Mouse (Mus musculus) kidney, embryonic 15.5 days (tissue): Measurements from ENCODE around the gene Relt. TPM values are rescaled to one million over a fixed set of nuclear protein-coding genes. Genes with fewer than 3 reads are reported as not detected.

Source experiments
- ATAC-seq: fragments of 200-750 bp; cut with Nextera tagmentation; replicated peaks from 2 replicates; pipeline ENCODE4 v1.8.0; 2017; ENCODE audit warnings: moderate TSS enrichment; ENCODE audit not compliant: low FRiP score
- H3K27ac ChIP-seq: fragments of 300-500 bp; sonication (generic); 2 replicates; pipeline ENCODE4 v1.5.1; 2015; ENCODE audit warnings: mild to moderate bottlenecking, inconsistent platforms
- H3K27me3 ChIP-seq: fragments of 300-500 bp; sonication (generic); 2 replicates; pipeline ENCODE4 v1.6.1; 2015; ENCODE audit warnings: inconsistent platforms
- H3K36me3 ChIP-seq: fragments of 300-500 bp; sonication (generic); 2 replicates; pipeline ENCODE4 v1.6.1; 2015; ENCODE audit warnings: inconsistent platforms
- H3K4me1 ChIP-seq: fragments of 300-500 bp; sonication (generic); 2 replicates; pipeline ENCODE4 v1.6.1; 2015; ENCODE audit warnings: inconsistent platforms
- H3K4me2 ChIP-seq: fragments of 300-500 bp; sonication (generic); 2 replicates; pipeline ENCODE4 v1.6.1; 2015; ENCODE audit warnings: moderate library complexity, mild to moderate bottlenecking, inconsistent platforms
- H3K4me3 ChIP-seq: fragments of 300-500 bp; sonication (generic); replicated peaks from 2 replicates; pipeline ENCODE4 v1.5.1; 2015; ENCODE audit warnings: mild to moderate bottlenecking, inconsistent platforms
- H3K9ac ChIP-seq: fragments of 300-500 bp; sonication (generic); 2 replicates; pipeline ENCODE4 v1.6.1; 2015; ENCODE audit warnings: mild to moderate bottlenecking, inconsistent platforms
- H3K9me3 ChIP-seq: fragments of 300-500 bp; sonication (generic); replicated peaks from 2 replicates; pipeline ENCODE4 v1.6.1; 2016; ENCODE audit warnings: inconsistent platforms
- WGBS: fragments of 180-500 bp; shearing (Covaris S2); methylation state at CpG from one replicate; pipeline ENCODE4 v1.1.7; 2015; ENCODE audit warnings: mixed read lengths; 5-methylcytosine and 5-hydroxymethylcytosine counted together
- polyA plus RNA-seq: library from polyadenylated mRNA; unstranded; fragments of >200 nt; fragmentation: Nextera tagmentation; extraction: Ambion mirVana; gene quantifications from 2 replicates; pipeline ENCODE4 v1.2.1, GENCODE M21; 2015

Relt gene
- 3.8 and 4.9 TPM in 2 replicates for polyA plus RNA-seq

DNA sequence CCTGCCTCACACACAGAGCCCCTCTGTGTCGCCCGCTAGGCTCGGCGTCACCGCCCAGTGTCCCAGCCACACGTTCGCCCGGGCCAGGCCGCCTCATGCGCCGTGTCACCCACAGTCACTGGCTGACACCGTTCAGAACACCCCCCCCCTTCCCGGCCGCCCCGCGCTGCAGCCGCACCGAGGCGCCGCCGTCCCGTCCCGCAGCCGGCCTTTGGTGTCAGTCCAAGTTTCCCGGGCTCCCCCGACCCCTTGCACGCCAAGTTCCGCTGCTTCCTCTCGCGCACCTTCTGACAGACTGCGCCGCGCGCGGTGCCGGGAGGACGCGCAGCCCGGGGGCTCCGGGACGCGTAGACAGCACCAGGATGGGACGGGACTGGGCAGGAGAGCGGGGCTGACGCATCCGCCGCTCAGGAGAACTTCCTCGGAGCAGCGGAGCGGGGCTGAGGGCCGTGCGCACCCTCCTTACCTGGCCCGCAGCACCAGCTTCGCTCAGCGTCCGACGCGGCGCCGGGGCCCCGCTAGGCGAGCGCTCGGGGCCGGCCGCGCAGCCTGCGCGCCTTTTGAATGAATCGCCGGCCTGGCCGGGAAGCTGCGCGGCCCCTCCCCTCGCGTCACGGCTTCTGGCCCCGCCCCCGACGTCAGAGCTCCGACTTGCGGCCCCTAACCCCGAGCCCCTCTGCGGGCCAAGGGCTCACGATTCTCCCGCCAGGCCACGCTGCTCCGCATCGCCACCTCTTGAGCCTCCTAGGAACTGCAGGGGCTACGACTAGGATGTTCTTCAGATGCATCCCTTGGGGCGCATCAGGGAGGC lies at the start of gene Relt:
Gene Relt (minus strand): TSS at position 619 of the 811 bp plus-strand sequence.
- H3K9ac ChIP-seq, result peak within 1 kb of the TSS; percentile 81
- H3K4me1 ChIP-seq, result peaks cover 15% of the 10 kb centered on the region
- WGBS, result under 1% methylated on average over 91 of the region's 91 CpGs
- no peaks in the 10 kb centered on the region for H3K27me3 ChIP-seq
- H3K9me3 ChIP-seq, result no peaks in the 10 kb centered on the region
- peak within 1 kb of the TSS; percentile 85 for H3K4me3 ChIP-seq
- H3K36me3 ChIP-seq, result no peaks in the 10 kb centered on the region
- peak within 1 kb of the TSS; percentile 97 for H3K4me2 ChIP-seq
- H3K27ac ChIP-seq, result peak within 1 kb of the TSS; percentile 80
- ATAC-seq, result peak; percentile 92

DNA sequence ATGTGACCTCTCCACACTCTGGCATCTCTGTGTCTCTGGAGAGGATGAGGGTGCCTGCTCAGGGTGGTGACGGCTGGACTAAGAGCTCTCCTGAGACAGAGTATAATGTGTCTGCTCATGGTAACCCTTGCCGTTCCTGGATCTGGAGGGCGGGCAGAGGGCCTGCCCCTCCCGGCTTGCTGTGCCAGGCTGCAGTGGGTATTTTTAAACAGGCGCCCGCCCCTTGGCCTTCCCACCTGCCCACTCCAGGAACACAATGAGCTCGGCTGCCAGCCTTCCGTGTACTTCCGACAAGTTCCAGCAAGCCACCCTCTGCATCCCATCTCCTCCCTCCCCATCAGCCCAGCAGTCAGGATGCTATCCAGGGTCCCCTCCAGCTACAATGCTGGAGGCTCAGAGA lies 48.5 kb upstream of the Relt start:
- Histone ChIP-seq H3K9ac (peak overlapping the region; percentile 14; the same call in 1 of the 2 replicates), H3K4me2 (peak overlapping the region; percentile 26), H3K27me3 (no peaks in the 10 kb centered on the region), H3K4me3 (no peak overlapping the region), H3K36me3 (peaks cover 40% of the 10 kb centered on the region), H3K4me1 (peaks cover 96% of the 10 kb centered on the region), H3K27ac (peak overlapping the region; percentile 88), H3K9me3 (no peaks in the 10 kb centered on the region)
- WGBS, result 33% methylated on average over 9 of the region's 9 CpGs
- ATAC-seq, result peak; percentile 23; the same call in 1 of the 2 replicates

DNA sequence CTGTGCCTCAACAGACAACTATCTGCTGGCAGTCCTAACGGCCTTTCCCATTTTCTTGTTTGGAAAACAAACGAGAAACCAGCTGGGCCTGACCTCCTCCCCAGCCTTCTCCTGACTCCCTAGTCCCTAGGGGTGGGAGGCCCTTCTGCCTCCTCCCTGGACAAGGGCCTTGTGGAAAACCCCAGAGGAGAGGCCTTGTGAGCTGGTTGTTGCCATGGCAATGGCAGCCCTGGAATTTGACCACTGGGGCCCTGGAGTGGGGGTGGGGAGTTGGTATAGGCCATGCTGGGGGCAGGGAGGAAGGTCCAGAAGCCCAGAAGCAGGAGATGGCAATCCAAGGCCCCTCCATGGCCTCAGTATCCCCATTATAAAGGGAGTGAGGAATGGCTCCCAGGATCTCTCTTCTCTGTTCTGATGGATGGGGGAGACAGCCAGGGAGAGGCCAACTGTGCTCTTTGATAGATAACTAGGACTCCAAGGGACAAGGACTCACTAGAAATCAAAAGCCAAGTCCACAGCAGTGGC lies 48.1 kb upstream of the Relt start:
- Histone ChIP-seq H3K27ac (peak overlapping the region; percentile 88), H3K9me3 (no peaks in the 10 kb centered on the region), H3K27me3 (no peaks in the 10 kb centered on the region), H3K36me3 (peaks cover 36% of the 10 kb centered on the region), H3K4me1 (peaks cover 95% of the 10 kb centered on the region), H3K4me2 (peak overlapping the region; percentile 26), H3K9ac (peak overlapping the region; percentile 14; the same call in 1 of the 2 replicates), H3K4me3 (no peak overlapping the region)
- ATAC-seq, result peak; percentile 67
- 0% methylated on average over 2 of the region's 2 CpGs for WGBS

DNA sequence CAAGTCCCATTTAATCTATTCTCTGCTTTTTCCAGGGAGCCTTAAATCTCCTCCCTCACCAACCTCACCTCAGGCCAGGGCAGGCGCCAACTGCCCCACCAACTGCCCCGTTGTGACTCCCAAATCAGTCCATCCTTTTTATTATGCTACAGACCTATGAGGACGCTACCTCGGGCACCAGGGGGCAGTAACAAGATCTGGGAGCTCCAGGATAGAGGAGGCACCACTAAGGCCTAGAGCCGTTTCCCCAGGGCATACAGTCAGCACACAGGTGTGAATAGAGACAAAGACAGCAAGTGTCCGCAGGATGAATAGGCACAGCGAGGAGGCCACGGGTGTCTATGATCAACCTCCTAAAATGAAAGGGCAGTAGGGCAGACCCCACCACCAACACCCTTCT lies 45.3 kb upstream of the Relt start:
- Histone ChIP-seq H3K27ac (peak overlapping the region; percentile 87), H3K4me2 (0 out of 2 replicates have a peak overlapping the region, but pooled peaks have one; percentile 29), H3K4me1 (peaks cover 84% of the 10 kb centered on the region), H3K9me3 (no peaks in the 10 kb centered on the region), H3K27me3 (no peaks in the 10 kb centered on the region), H3K36me3 (peaks cover 33% of the 10 kb centered on the region), H3K9ac (no peak overlapping the region), H3K4me3 (no peak overlapping the region)
- 0 out of 2 replicates have a peak, but pooled peaks have one; percentile 13 for ATAC-seq
- WGBS, result 37% methylated on average over 8 of the region's 8 CpGs

DNA sequence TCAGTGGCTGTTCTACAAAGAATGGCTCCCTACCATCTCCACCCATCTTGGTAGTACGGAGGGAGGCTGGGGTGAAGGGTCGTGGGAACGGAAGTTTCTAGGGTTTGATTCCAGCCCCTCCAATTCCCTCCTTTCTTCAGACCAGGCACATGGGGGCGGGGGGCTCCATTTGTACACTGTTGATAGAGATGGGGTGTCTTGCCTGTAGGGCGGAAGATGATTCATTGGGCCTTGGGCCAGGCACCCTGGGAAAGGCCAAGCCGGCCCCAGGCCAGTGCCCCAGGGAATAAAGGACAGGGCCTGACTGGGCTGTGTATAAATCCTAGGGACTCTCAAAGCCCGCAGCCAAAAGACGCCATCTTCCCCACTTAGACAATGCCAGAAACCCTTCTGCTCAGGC lies 44.8 kb upstream of the Relt start:
- Histone ChIP-seq H3K9me3 (no peaks in the 10 kb centered on the region), H3K4me2 (peak overlapping the region; percentile 29), H3K36me3 (peaks cover 32% of the 10 kb centered on the region), H3K27me3 (no peaks in the 10 kb centered on the region), H3K4me3 (no peak overlapping the region), H3K4me1 (peaks cover 79% of the 10 kb centered on the region), H3K27ac (peak overlapping the region; percentile 87), H3K9ac (no peak overlapping the region)
- ATAC-seq, result 0 out of 2 replicates have a peak, but pooled peaks have one; percentile 6
- 73% methylated on average over 8 of the region's 8 CpGs for WGBS

DNA sequence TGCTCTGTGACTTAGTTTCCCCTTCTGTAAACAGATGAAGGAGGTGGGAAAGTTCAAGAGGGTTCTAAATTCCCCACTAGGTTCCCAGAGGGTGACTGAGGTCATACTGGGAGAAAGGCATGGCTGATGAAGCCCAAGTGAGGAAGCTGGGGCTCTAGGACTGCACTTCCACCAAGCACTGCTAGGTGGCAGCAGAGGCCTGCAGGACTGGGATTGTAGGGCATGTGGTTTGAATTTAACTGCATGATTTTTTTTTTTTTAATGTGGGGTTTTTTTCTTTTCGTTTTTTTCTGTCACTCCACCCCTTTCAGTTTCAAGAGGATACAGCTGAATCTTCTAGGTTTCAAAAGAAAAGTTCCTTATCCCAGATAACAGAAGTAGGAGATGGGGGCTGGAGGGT lies 44.0 kb upstream of the Relt start:
- no peaks in the 10 kb centered on the region for H3K27me3 ChIP-seq
- peaks cover 70% of the 10 kb centered on the region for H3K4me1 ChIP-seq
- H3K9me3 ChIP-seq, result no peaks in the 10 kb centered on the region
- no peak overlapping the region for H3K4me3 ChIP-seq
- peaks cover 32% of the 10 kb centered on the region for H3K36me3 ChIP-seq
- peak overlapping the region; percentile 29 for H3K4me2 ChIP-seq
- WGBS, result 0% methylated on average over 1 of the region's 1 CpGs
- peak overlapping the region; percentile 87 for H3K27ac ChIP-seq
- no peak for ATAC-seq
- no peak overlapping the region for H3K9ac ChIP-seq

DNA sequence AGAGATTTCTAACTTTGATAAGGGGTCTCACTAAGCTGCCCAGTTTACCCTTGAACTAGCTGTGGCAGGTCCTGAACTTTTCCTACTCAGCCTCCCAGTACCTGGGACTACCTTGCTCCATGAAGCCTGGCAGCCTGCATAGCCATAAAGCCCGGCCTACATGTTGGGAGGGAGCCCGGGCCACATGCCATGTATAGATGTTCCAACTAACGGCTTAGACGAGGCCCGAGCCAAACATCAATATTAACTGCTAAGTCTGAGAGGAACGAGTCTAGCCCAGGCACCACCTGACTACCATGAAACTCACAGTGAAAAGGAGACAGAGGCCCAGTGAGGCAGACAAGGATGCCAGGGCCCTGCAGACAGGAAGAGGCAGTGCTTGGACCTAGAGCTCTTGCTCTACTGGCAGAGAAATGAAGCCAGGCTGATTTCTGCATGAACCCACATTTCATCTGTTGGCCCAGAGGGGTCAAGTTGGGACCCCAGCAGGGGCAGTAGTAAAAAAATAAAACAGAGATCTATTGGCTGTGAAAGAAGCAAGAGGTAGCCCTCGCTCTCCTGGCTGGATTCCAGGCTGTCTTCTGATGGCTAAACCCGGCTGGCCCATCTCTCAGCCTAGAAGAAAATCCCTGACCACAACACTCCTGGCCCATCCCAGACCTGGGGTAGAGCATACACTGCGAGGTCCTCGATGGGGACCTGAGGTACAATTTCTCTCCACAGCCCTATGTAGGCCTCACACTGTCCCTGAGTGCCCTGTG lies 43.0 kb upstream of the Relt start:
- no peak overlapping the region for H3K27ac ChIP-seq
- no peaks in the 10 kb centered on the region for H3K9me3 ChIP-seq
- no peak overlapping the region for H3K4me3 ChIP-seq
- no peak overlapping the region for H3K4me2 ChIP-seq
- H3K27me3 ChIP-seq, result no peaks in the 10 kb centered on the region
- H3K4me1 ChIP-seq, result peaks cover 60% of the 10 kb centered on the region
- peaks cover 32% of the 10 kb centered on the region for H3K36me3 ChIP-seq
- ATAC-seq, result no peak
- H3K9ac ChIP-seq, result no peak overlapping the region
- WGBS, result 87% methylated on average over 10 of the region's 10 CpGs

DNA sequence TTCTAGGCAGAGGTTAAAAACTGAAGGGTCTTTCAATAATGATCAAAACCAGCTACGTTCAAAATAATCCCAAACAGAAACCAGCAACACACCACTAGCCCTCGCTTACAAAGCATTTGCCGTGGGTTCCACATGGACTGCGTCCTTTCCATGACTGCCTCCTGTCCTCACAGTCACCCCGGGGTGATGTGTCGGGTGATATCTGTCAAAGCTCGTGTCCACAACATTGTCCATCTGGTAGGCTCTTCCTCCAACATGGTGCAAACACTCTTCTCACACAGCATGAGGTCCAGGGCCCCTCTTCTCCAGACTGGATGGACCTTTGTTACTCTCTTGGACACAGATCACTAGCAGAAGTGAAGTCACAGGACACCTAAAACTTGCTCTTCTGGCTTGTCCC lies 41.8 kb upstream of the Relt start:
- H3K4me2 ChIP-seq, result no peak overlapping the region
- no peak overlapping the region for H3K27ac ChIP-seq
- ATAC-seq, result no peak
- H3K9ac ChIP-seq, result no peak overlapping the region
- no peaks in the 10 kb centered on the region for H3K9me3 ChIP-seq
- 75% methylated on average over 7 of the region's 7 CpGs for WGBS
- no peak overlapping the region for H3K4me3 ChIP-seq
- H3K27me3 ChIP-seq, result no peaks in the 10 kb centered on the region
- H3K36me3 ChIP-seq, result peaks cover 32% of the 10 kb centered on the region
- peaks cover 48% of the 10 kb centered on the region for H3K4me1 ChIP-seq

DNA sequence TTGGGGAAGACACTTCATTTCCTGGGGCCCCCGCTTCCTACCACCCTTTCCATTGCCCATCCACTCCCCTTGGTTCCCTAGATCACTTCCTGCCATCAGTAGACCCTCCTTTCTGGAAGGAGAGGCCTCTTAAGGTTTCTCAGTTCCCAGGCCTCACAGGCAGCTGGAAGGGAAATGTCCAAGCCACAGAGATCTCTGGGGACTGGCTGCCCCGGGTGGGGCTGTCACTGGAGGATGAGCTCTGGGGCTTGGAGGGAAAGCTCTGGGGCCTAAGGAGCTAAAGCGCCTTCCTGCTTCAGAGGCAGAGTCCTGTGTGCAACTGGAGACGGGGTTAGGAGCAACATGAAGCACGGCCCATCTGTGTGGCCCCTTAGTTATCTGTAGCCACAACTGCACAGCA lies 41.4 kb upstream of the Relt start:
- Histone ChIP-seq H3K9me3 (no peaks in the 10 kb centered on the region), H3K4me3 (no peak overlapping the region), H3K36me3 (peaks cover 27% of the 10 kb centered on the region), H3K27me3 (no peaks in the 10 kb centered on the region), H3K4me2 (no peak overlapping the region), H3K9ac (no peak overlapping the region), H3K27ac (no peak overlapping the region), H3K4me1 (peaks cover 44% of the 10 kb centered on the region)
- WGBS, result 83% methylated on average over 5 of the region's 5 CpGs
- ATAC-seq, result no peak

DNA sequence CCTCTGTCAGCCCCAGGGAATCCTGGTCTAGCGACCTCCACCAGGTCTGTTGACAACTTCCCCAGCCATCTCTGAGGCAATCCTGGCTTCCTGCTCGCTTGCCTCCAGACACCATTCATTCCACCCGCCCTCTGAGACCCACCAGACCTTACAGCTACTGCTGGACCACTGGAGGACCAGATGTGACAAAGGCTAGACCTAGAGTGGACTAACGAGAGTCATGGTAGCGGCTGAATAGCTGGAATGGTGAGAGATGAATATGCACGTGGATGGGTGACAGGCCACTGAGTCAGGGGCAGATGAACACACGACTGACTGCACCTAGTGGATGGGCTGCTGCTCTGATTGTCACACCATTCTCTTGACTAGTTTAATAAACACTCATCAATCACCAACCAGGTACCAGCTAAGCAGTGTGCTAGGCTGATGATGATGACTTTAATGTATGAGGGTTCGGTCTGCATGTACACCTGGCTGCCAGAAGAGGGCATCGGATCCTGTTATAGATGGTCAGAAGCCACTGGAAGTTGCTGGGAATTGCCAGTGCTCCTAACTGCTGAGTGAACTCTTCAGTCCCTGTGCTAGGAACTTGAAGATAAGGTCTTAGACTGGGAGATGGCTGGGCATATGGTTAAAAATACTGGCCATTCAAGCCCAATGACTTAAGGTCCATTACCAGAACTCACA lies 39.3 kb upstream of the Relt start:
- H3K4me1 ChIP-seq, result peaks cover 24% of the 10 kb centered on the region
- 80% methylated on average over 9 of the region's 9 CpGs for WGBS
- H3K4me2 ChIP-seq, result no peak overlapping the region

DNA sequence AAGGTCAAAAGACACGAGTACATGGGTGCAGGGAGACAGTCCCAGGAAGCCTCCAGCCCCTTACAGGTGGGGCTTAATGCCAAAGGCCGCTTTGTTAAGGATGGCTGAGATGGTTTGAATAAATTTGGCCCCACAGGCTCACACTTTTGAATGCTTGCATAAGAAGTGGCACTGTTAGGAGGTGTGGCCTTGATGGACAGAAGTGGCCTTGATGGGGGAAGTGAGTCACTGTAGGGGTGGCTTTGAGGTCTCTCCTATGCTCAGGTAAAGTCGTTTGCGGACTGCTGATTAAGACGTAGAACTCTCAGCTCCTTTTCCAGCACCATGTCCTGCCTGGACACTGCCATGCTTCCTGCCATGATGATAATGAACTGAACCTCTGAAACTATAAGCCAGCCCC lies 34.6 kb upstream of the Relt start:
- Histone ChIP-seq H3K9me3 (no peaks in the 10 kb centered on the region), H3K27me3 (no peaks in the 10 kb centered on the region), H3K4me2 (no peak overlapping the region), H3K36me3 (peaks cover 14% of the 10 kb centered on the region), H3K27ac (no peak overlapping the region), H3K9ac (no peak overlapping the region), H3K4me3 (no peak overlapping the region), H3K4me1 (peaks cover 30% of the 10 kb centered on the region)
- 85% methylated on average over 5 of the region's 5 CpGs for WGBS
- no peak for ATAC-seq

More for the DNA sequence above, 39.3 kb upstream of the Relt start:
- Histone ChIP-seq H3K27me3 (no peaks in the 10 kb centered on the region), H3K9me3 (no peaks in the 10 kb centered on the region), H3K36me3 (peaks cover 28% of the 10 kb centered on the region), H3K27ac (no peak overlapping the region), H3K9ac (no peak overlapping the region), H3K4me3 (no peak overlapping the region)
- ATAC-seq, result no peak
